Mouse (Mus musculus) MEL (cell line): ENCODE measurements at regions not wholly inside any gene's neighbourhood (a gene's known extent, or its start where the extent isn't known, plus 50 kb on each side); places are given as distances from the start of the nearest gene placed in this dataset.

Experiments
- DNase-seq: peaks from one replicate; pipeline ENCODE4 v3.0.0; 2011; ENCODE audit warnings: low read depth, low spot score
- H3K27ac ChIP-seq: 2 replicates; pipeline ENCODE4 v1.5.1; 2012; ENCODE audit warnings: low read depth, mild to moderate bottlenecking, control low read depth, low read length, moderate library complexity; ENCODE audit not compliant: control insufficient read depth
- H3K27me3 ChIP-seq, 2 experiments: fragments of 150-350 bp in 1 of 2; sonication (generic) in 1 of 2; 2 replicates each; pipeline ENCODE4 v1.6.1; 2012; ENCODE audit warnings: low read length in 2 of 2, mild to moderate bottlenecking in 2 of 2, improper control_type of control experiment in 1 of 2, moderate library complexity in 1 of 2; ENCODE audit not compliant: insufficient read depth in 2 of 2, control insufficient read depth in 1 of 2
- H3K36me3 ChIP-seq, 2 experiments: 2 replicates each; pipeline ENCODE4 v1.6.1; 2012 to 2014; ENCODE audit warnings: low read length in 2 of 2, improper control_type of control experiment in 1 of 2, inconsistent platforms in 1 of 2, mild to moderate bottlenecking in 1 of 2; ENCODE audit not compliant: insufficient read depth in 2 of 2, control insufficient read depth in 1 of 2
- H3K4me1 ChIP-seq, 2 experiments: fragments of 150-350 bp in 1 of 2; sonication (generic) in 1 of 2; 2 replicates each; pipeline ENCODE4 v1.6.1; 2012; ENCODE audit warnings: low read length in 2 of 2, improper control_type of control experiment in 1 of 2, mild to moderate bottlenecking in 1 of 2; ENCODE audit not compliant: insufficient read depth in 2 of 2, control insufficient read depth in 1 of 2
- H3K4me3 ChIP-seq, 2 experiments: fragments of 150-350 bp in 1 of 2; sonication (generic) in 1 of 2; 2 replicates each; pipeline ENCODE4 v1.5.1; 2012; ENCODE audit warnings: low read depth in 2 of 2, low read length in 2 of 2, mild to moderate bottlenecking in 2 of 2, moderate library complexity in 2 of 2, control low read depth in 1 of 2, improper control_type of control experiment in 1 of 2; ENCODE audit not compliant: control insufficient read depth in 1 of 2, insufficient read depth in 1 of 2
- H3K79me2 ChIP-seq: 2 replicates; pipeline ENCODE4 v1.6.1; 2012; ENCODE audit warnings: mild to moderate bottlenecking, low read length, moderate library complexity; ENCODE audit not compliant: control insufficient read depth, poor library complexity, insufficient read depth
- H3K9ac ChIP-seq: 2 replicates; pipeline ENCODE4 v1.6.1; 2012; ENCODE audit warnings: low read depth, mild to moderate bottlenecking, control low read depth, low read length, moderate library complexity; ENCODE audit not compliant: control insufficient read depth, poor library complexity, severe bottlenecking
- H3K9me3 ChIP-seq: fragments of 150-350 bp; sonication (generic); replicated peaks from 2 replicates; pipeline ENCODE4 v1.6.1; 2012; ENCODE audit warnings: mild to moderate bottlenecking, low read length, improper control_type of control experiment, moderate library complexity; ENCODE audit not compliant: insufficient read depth
- BHLHE40 ChIP-seq: IDR thresholded peaks from 2 replicates; pipeline ENCODE4 v1.6.1; 2012; ENCODE audit warnings: low read depth, mild to moderate bottlenecking, inconsistent platforms, low read length, improper control_type of control experiment, borderline replicate concordance
- CHD2 ChIP-seq: IDR thresholded peaks from 2 replicates; pipeline ENCODE4 v1.6.1; 2011; ENCODE audit warnings: low read length, improper control_type of control experiment
- CTCF ChIP-seq, 3 experiments: IDR thresholded peaks in 2 of 3; conservative IDR thresholded peaks in 1 of 3; 2 replicates each; pipeline ENCODE4 v1.5.1; 2011 to 2012; ENCODE audit warnings: low read length in 3 of 3, low read depth in 2 of 3, mild to moderate bottlenecking in 2 of 3, improper control_type of control experiment in 1 of 3, inconsistent platforms in 1 of 3, mixed read lengths in 1 of 3, moderate library complexity in 1 of 3; ENCODE audit not compliant: control insufficient read depth in 1 of 3, insufficient read depth in 1 of 3, poor library complexity in 1 of 3, severe bottlenecking in 1 of 3
- E2F4 ChIP-seq: IDR thresholded peaks from 2 replicates; pipeline ENCODE4 v1.6.1; 2011; ENCODE audit warnings: low read depth, low read length, improper control_type of control experiment, borderline replicate concordance
- ELF1 ChIP-seq: IDR thresholded peaks from 2 replicates; pipeline ENCODE4 v1.6.1; 2014; ENCODE audit warnings: low read depth, mild to moderate bottlenecking, inconsistent platforms, low read length, improper control_type of control experiment, moderate library complexity
- EP300 ChIP-seq, 2 experiments: IDR thresholded peaks; 2 replicates each; pipeline ENCODE4 v1.6.1; 2011; ENCODE audit warnings: improper control_type of control experiment in 2 of 2, low read length in 2 of 2, low read depth in 1 of 2, mild to moderate bottlenecking in 1 of 2
- MAX ChIP-seq: IDR thresholded peaks from 2 replicates; pipeline ENCODE4 v1.6.1; 2011; ENCODE audit warnings: low read length, improper control_type of control experiment
- MEF2A ChIP-seq: IDR thresholded peaks from 2 replicates; pipeline ENCODE4 v1.6.1; 2014; ENCODE audit warnings: low read depth, mild to moderate bottlenecking, inconsistent platforms, low read length, improper control_type of control experiment; ENCODE audit not compliant: poor library complexity, insufficient replicate concordance, severe bottlenecking; ENCODE audit errors: extremely low read depth
- MXI1 ChIP-seq: IDR thresholded peaks from 2 replicates; pipeline ENCODE4 v1.6.1; 2011; ENCODE audit warnings: mild to moderate bottlenecking, low read depth, low read length, improper control_type of control experiment
- MYB ChIP-seq: IDR thresholded peaks from 2 replicates; pipeline ENCODE4 v1.6.1; 2011; ENCODE audit warnings: mild to moderate bottlenecking, low read depth, low read length, improper control_type of control experiment
- MYC ChIP-seq: IDR thresholded peaks from 2 replicates; pipeline ENCODE4 v1.6.1; 2011; ENCODE audit warnings: low read depth, mild to moderate bottlenecking, low read length, improper control_type of control experiment, moderate library complexity
- NELFE ChIP-seq: IDR thresholded peaks from 2 replicates; pipeline ENCODE4 v1.6.1; 2011; ENCODE audit warnings: low read depth, low read length, improper control_type of control experiment
- RCOR1 ChIP-seq: IDR thresholded peaks from 2 replicates; pipeline ENCODE4 v1.6.1; 2012; ENCODE audit warnings: low read depth, mild to moderate bottlenecking, inconsistent platforms, low read length, improper control_type of control experiment
- TBP ChIP-seq: IDR thresholded peaks from 2 replicates; pipeline ENCODE4 v1.8.0; 2011; ENCODE audit warnings: low read depth, low read length, improper control_type of control experiment
- ZC3H11A ChIP-seq: IDR thresholded peaks from 2 replicates; pipeline ENCODE4 v1.6.1; 2012; ENCODE audit warnings: low read depth, mild to moderate bottlenecking, inconsistent platforms, low read length, improper control_type of control experiment
- ZNF384 ChIP-seq: IDR thresholded peaks from 2 replicates; pipeline ENCODE4 v1.6.1; 2012; ENCODE audit warnings: low read depth, mild to moderate bottlenecking, inconsistent platforms, low read length, improper control_type of control experiment

GRCm38 (mm10) chr13:51017727-51018321 lies 82.9 kb upstream of the Spin1 start:
- Histone ChIP-seq H3K9ac (no peak overlapping the region), H3K79me2 (no peaks in the 10 kb centered on the region), H3K4me1 (no peaks in the 10 kb centered on the region), H3K9me3 (no peaks in the 10 kb centered on the region), H3K4me3 (no peak overlapping the region), H3K27ac (no peak overlapping the region)
- no peak for DNase-seq
- TF ChIP-seq RCOR1 (no peak), TBP (no peak), E2F4 (no peak)
- TF ChIP-seq, all 39 proteins: peak for 0
- Histone ChIP-seq H3K27me3 (no peaks in the 10 kb centered on the region), H3K36me3 (no peaks in the 10 kb centered on the region)

- no peaks in the 10 kb centered on the region for H3K4me1 ChIP-seq
- no peak overlapping the region for H3K9ac ChIP-seq
- no peak overlapping the region for H3K4me3 ChIP-seq
- DNase-seq: no peak
- H3K79me2 ChIP-seq: no peaks in the 10 kb centered on the region
- H3K9me3 ChIP-seq: no peaks in the 10 kb centered on the region
- TF ChIP-seq CTCF (IDR thresholded peaks at IDR 0.05 in 2 of 3, conservative IDR thresholded peaks at IDR 0.05 in 1 of 3; ENCODE audit: control insufficient read depth in 1 of 3, insufficient read depth in 1 of 3, low read depth in 2 of 3, low read length in 3 of 3, poor library complexity in 1 of 3, severe bottlenecking in 1 of 3): no peak
- no peak for TF ChIP-seq E2F4
- no peak for TF ChIP-seq MEF2A
- no peak for TF ChIP-seq EP300 (IDR thresholded peaks at IDR 0.05; ENCODE audit: low read depth in 1 of 2, low read length in 2 of 2)
- TF ChIP-seq BHLHE40: no peak
- no peak for TF ChIP-seq MAX
- TF ChIP-seq CHD2: no peak
- H3K36me3 ChIP-seq: no peaks in the 10 kb centered on the region
- H3K27me3 ChIP-seq: no peaks in the 10 kb centered on the region
- no peak overlapping the region for H3K27ac ChIP-seq
Observed at GRCm38 (mm10) chr13:51018366-51018765, 82.3 kb upstream of the Spin1 start.

- DNase-seq: no peak
- Histone ChIP-seq H3K27ac (no peak overlapping the region), H3K4me3 (no peak overlapping the region), H3K9ac (no peak overlapping the region), H3K4me1 (no peaks in the 10 kb centered on the region), H3K79me2 (no peaks in the 10 kb centered on the region), H3K36me3 (no peaks in the 10 kb centered on the region), H3K9me3 (no peaks in the 10 kb centered on the region), H3K27me3 (no peaks in the 10 kb centered on the region)
- TF ChIP-seq ZC3H11A (no peak), RCOR1 (no peak), NELFE (no peak), ZNF384 (no peak), MXI1 (no peak), MYC (no peak), E2F4 (no peak), MYB (no peak), ELF1 (no peak)
Observed at GRCm38 (mm10) chr13:51022401-51023250, 78.1 kb upstream of the Spin1 start.
